Mouse (Mus musculus) monocyte, adult 5-6 weeks (primary cell): Measurements from ENCODE around the gene Sorbs2. TPM values are rescaled to one million over a fixed set of nuclear protein-coding genes. Genes with fewer than 3 reads are reported as not detected.

ENCODE experiments used
- ATAC-seq: fragments of 153-309, 156-312 bp; replicated peaks from 2 replicates; pipeline ENCODE4 v1.8.0; 2017; ENCODE audit warnings: mild to moderate bottlenecking; ENCODE audit not compliant: low TSS enrichment, insufficient number of reproducible peaks, severe bottlenecking, poor library complexity, low FRiP score
- total RNA-seq: library from RNA; stranded (forward); fragments of 200-1000, 200-491, 200-594 nt; gene quantifications from 3 replicates; pipeline ENCODE4 v1.2.3, GENCODE M21; 2017

Sorbs2 gene
- total RNA-seq, 1 experiment from 2014 or later, result not detected

- no peak for ATAC-seq
Measured at GRCm38 (mm10) chr8:45559176-45559820, 51.7 kb downstream of the Sorbs2 start.

- ATAC-seq, result no peak
Measured at GRCm38 (mm10) chr8:45565189-45565588, 57.6 kb downstream of the Sorbs2 start.

GRCm38 (mm10) chr8:45570117-45570516, 62.5 kb downstream of the Sorbs2 start:
- no peak for ATAC-seq

GRCm38 (mm10) chr8:45579714-45580543, 72.3 kb downstream of the Sorbs2 start:
- ATAC-seq, result no peak

- ATAC-seq, result no peak
Measured at GRCm38 (mm10) chr8:45580544-45580866, 72.9 kb downstream of the Sorbs2 start.

GRCm38 (mm10) chr8:45583856-45584255, 76.3 kb downstream of the Sorbs2 start:
- ATAC-seq, result no peak

- no peak for ATAC-seq
Measured at GRCm38 (mm10) chr8:45584390-45585052, 76.9 kb downstream of the Sorbs2 start.

GRCm38 (mm10) chr8:45585158-45585557, 77.6 kb downstream of the Sorbs2 start:
- no peak for ATAC-seq

- no peak for ATAC-seq
Measured at GRCm38 (mm10) chr8:45587011-45587410, 79.4 kb downstream of the Sorbs2 start.

- ATAC-seq, result no peak
Measured at GRCm38 (mm10) chr8:45591888-45592287, 84.3 kb downstream of the Sorbs2 start.

- ATAC-seq, result no peak
Measured at GRCm38 (mm10) chr8:45593711-45594110, 86.1 kb downstream of the Sorbs2 start.

- no peak for ATAC-seq
Measured at GRCm38 (mm10) chr8:45595983-45596382, 88.4 kb downstream of the Sorbs2 start.

- no peak for ATAC-seq
Measured at GRCm38 (mm10) chr8:45596591-45596990, 89.0 kb downstream of the Sorbs2 start.

- ATAC-seq, result no peak
Measured at GRCm38 (mm10) chr8:45597631-45598420, 90.2 kb downstream of the Sorbs2 start.

GRCm38 (mm10) chr8:45598883-45599282, 91.3 kb downstream of the Sorbs2 start:
- ATAC-seq, result no peak

- ATAC-seq, result no peak
Measured at GRCm38 (mm10) chr8:45602019-45602418, 94.4 kb downstream of the Sorbs2 start.

- ATAC-seq, result no peak
Measured at GRCm38 (mm10) chr8:45605419-45605818, 97.8 kb downstream of the Sorbs2 start.

GRCm38 (mm10) chr8:45607012-45607411, 99.4 kb downstream of the Sorbs2 start:
- no peak for ATAC-seq

- no peak for ATAC-seq
Measured at GRCm38 (mm10) chr8:45608413-45608812, 100.8 kb downstream of the Sorbs2 start.
